Mouse (Mus musculus) liver, adult 2 months (tissue): ENCODE data around the gene Kdm2b. TPM values are rescaled to one million over a fixed set of nuclear protein-coding genes. Genes with fewer than 3 reads are reported as not detected.

Experiments used
- DNase-seq: peaks from one replicate; pipeline ENCODE4 v3.0.0-alpha.2; 2011; ENCODE audit warnings: low read depth, low spot score; ENCODE audit errors: extremely low read depth
- H3K27ac ChIP-seq: fragments of 200-500 bp; replicated peaks from 2 replicates; pipeline ENCODE4 v1.5.1; 2012; ENCODE audit warnings: low read depth, mild to moderate bottlenecking, control low read depth, inconsistent platforms, low read length; ENCODE audit not compliant: insufficient read depth
- H3K27me3 ChIP-seq: fragments of 200-500 bp; 2 replicates; pipeline ENCODE4 v1.6.1; 2012; ENCODE audit warnings: mild to moderate bottlenecking, moderate library complexity, low read length, inconsistent platforms; ENCODE audit not compliant: control insufficient read depth, insufficient read depth
- H3K36me3 ChIP-seq: fragments of 200-500 bp; 2 replicates; pipeline ENCODE4 v1.6.1; 2012; ENCODE audit warnings: low read length, inconsistent platforms; ENCODE audit not compliant: control insufficient read depth, insufficient read depth
- H3K4me1 ChIP-seq: fragments of 200-500 bp; 2 replicates; pipeline ENCODE4 v1.6.1; 2011; ENCODE audit warnings: low read length; ENCODE audit not compliant: control insufficient read depth, insufficient read depth
- H3K4me3 ChIP-seq: fragments of 200-500 bp; 2 replicates; pipeline ENCODE4 v1.5.1; 2011; ENCODE audit warnings: low read depth, mild to moderate bottlenecking, control low read depth, low read length, moderate library complexity; ENCODE audit not compliant: insufficient read depth
- H3K79me2 ChIP-seq: fragments of 200-500 bp; 2 replicates; pipeline ENCODE4 v1.6.1; 2012; ENCODE audit warnings: inconsistent platforms, mild to moderate bottlenecking, low read length, moderate library complexity; ENCODE audit not compliant: control insufficient read depth, insufficient read depth
- H3K9ac ChIP-seq: fragments of 200-500 bp; 2 replicates; pipeline ENCODE4 v1.6.1; 2012; ENCODE audit warnings: low read depth, mild to moderate bottlenecking, control low read depth, inconsistent platforms, low read length
- CTCF ChIP-seq: fragments of 200-500 bp; IDR thresholded peaks from 2 replicates; pipeline ENCODE4 v1.5.1; 2011; ENCODE audit warnings: low read depth, low read length, control low read depth
- POLR2A ChIP-seq: fragments of 200-500 bp; IDR thresholded peaks from 2 replicates; pipeline ENCODE4 v1.6.1; 2011; ENCODE audit warnings: low read length, control low read depth; ENCODE audit not compliant: insufficient read depth; ENCODE audit errors: extremely low read depth
- WGBS: fragments of 180-500 bp; shearing (Covaris S2); methylation state at CpG from one replicate; pipeline ENCODE4 v1.1.7; 2018; 5-methylcytosine and 5-hydroxymethylcytosine counted together
- polyA plus RNA-seq: library from polyadenylated mRNA; depleted of rRNA; stranded (reverse); fragments of >200 nt; gene quantifications from 2 replicates; pipeline ENCODE4 v1.2.3, GENCODE M21; 2012
- total RNA-seq: library from RNA; depleted of rRNA; stranded (reverse); fragments of >200 nt; gene quantifications from 2 replicates; pipeline ENCODE4 v1.2.3, GENCODE M21; 2014

Kdm2b gene
- total and polyA plus RNA-seq, 2 experiments: 3.0 to 7.1 TPM

DNA sequence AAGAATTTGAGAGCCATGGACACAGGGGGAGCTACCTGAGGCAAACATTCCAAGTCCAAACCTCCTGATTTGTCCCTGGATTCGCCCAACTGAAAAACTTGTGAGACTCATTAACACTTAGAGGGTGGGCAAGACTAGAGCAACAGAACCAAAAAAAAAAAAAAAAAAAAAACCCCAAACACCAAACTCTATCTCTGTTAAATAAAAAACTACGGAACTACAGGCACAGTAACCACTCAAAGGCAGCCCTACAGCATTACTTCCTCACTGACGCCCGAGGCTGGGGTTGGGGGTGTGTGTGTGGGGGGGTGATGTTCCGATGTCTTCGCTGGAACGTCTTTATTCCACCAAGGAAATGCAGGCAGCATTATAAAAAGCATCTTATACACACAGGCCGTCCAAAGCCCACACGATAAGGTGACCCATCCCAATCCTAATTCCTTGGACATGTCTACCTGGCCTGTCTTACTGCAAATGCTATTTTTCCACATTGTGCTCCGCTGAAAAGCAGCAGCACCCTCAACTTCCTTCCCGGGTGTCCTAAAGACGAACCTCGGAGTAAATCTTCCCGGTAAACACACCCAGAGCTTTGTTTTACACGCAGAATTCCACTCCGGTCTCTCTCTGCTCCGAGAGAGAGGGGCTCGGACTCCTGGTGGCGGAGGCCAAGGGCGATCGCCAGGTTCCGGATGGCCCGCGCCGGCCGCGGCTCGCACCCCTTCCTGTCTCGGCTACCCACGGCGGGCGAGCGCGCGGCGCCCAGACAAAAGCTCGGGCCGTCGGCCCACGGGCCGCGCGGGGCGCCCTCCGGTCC lies 90.5 kb downstream of the Kdm2b start:
- no peak for TF ChIP-seq CTCF
- no peak for TF ChIP-seq POLR2A
- H3K4me1 ChIP-seq: peaks cover 12% of the 10 kb centered on the region
- peak overlapping the region; percentile 99 for H3K9ac ChIP-seq
- no peak for DNase-seq
- H3K36me3 ChIP-seq: no peaks in the 10 kb centered on the region
- WGBS: 5% methylated on average over 43 of the region's 45 CpGs
- H3K4me3 ChIP-seq: peak overlapping the region; percentile 92
- no peak overlapping the region; the same call in 1 of the 2 replicates for H3K27ac ChIP-seq
- no peaks in the 10 kb centered on the region for H3K27me3 ChIP-seq
- peaks cover 6% of the 10 kb centered on the region; the same call in 1 of the 2 replicates for H3K79me2 ChIP-seq

DNA sequence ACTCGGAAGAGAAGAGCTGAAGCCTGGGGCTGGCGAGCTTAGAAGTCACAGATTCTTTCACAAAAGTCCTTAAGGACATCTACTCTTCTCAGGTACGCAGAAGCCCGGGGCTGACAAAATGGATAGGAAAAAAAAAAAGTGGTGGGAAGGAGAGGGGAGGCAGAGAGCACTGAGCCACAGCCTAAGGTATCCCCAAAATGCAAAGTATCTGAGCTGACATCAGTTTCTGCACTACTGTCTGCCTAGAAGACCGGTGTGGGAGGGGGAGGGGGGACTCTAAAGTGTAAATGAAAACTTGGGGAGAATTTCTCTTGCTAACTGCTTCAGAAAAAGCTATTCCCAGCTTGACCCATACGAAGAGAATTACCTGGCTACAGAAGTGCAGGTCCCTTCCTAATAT lies 91.5 kb downstream of the Kdm2b start:
- H3K9ac ChIP-seq: no peak overlapping the region

DNA sequence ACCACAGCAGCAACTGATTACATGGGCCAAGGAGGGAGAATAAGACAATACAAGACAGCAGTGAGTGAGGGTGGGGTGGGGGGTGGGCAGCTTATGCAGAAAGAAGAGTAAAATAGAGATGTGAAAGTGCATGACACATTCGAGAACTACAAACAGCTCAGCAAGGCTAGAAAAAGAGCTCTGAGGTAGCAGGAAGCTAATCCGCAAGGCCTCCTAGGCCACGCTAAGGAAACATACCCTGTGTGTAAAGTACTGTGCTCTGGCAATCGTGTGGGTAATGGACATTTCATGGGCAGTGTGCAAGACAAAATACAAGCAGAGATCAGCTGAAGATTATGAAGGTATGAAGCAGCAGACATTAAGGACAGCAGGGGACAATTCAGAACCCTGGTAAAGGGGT lies 94.8 kb downstream of the Kdm2b start:
- Histone ChIP-seq H3K79me2 (peaks cover 12% of the 10 kb centered on the region; the same call in 1 of the 2 replicates), H3K4me1 (peaks cover 7% of the 10 kb centered on the region), H3K27me3 (no peaks in the 10 kb centered on the region), H3K36me3 (no peaks in the 10 kb centered on the region), H3K4me3 (no peak overlapping the region), H3K27ac (no peak overlapping the region), H3K9ac (no peak overlapping the region)
- no peak for TF ChIP-seq POLR2A
- no peak for TF ChIP-seq CTCF
- WGBS: 67% methylated on average over 4 of the region's 4 CpGs
- DNase-seq: no peak

More for the DNA sequence above, 91.5 kb downstream of the Kdm2b start:
- no peak for DNase-seq
- Histone ChIP-seq H3K36me3 (no peaks in the 10 kb centered on the region), H3K27me3 (no peaks in the 10 kb centered on the region), H3K27ac (no peak overlapping the region), H3K4me3 (no peak overlapping the region), H3K79me2 (peaks cover 6% of the 10 kb centered on the region; the same call in 1 of the 2 replicates), H3K4me1 (peaks cover 12% of the 10 kb centered on the region)
- WGBS: 93% methylated on average over 6 of the region's 6 CpGs
- TF ChIP-seq POLR2A: no peak
- TF ChIP-seq CTCF: no peak

GRCm38 (mm10) chr5:122894007-122894637 lies 95.5 kb downstream of the Kdm2b start:
- H3K9ac ChIP-seq: no peak overlapping the region
- WGBS: 95% methylated on average over 5 of the region's 5 CpGs
- no peak overlapping the region for H3K27ac ChIP-seq
- H3K4me3 ChIP-seq: no peak overlapping the region
- no peaks in the 10 kb centered on the region for H3K36me3 ChIP-seq
- no peak for TF ChIP-seq POLR2A
- TF ChIP-seq CTCF: peak; percentile 59
- peaks cover 5% of the 10 kb centered on the region for H3K4me1 ChIP-seq
- H3K27me3 ChIP-seq: no peaks in the 10 kb centered on the region
- peak; percentile 36 for DNase-seq
- peaks cover 15% of the 10 kb centered on the region; the same call in 1 of the 2 replicates for H3K79me2 ChIP-seq

DNA sequence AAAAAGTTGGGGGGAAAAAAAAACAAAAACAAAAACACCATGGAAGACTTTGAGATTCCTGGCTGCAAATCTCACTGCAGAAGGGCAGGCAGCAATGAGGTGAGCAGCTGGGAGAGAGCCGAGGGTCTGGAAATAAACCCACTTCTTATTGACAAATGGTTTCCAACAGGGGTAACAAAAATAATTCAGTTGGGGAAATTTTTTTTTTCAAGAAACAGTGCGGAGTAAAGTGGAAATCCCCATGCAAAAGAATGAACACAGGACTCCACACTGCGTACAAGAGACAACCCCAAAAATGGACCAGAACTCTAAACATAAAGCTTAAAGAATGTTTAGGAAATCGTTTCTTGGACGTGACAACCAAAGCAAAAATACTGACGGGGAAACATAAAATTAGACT lies 96.4 kb downstream of the Kdm2b start:
- no peak for TF ChIP-seq POLR2A
- no peak for TF ChIP-seq CTCF
- Histone ChIP-seq H3K4me3 (no peak overlapping the region), H3K9ac (no peak overlapping the region), H3K79me2 (peaks cover 14% of the 10 kb centered on the region; the same call in 1 of the 2 replicates), H3K27me3 (no peaks in the 10 kb centered on the region), H3K4me1 (peaks cover 3% of the 10 kb centered on the region), H3K36me3 (no peaks in the 10 kb centered on the region), H3K27ac (no peak overlapping the region)
- DNase-seq: no peak
- 93% methylated on average over 6 of the region's 6 CpGs for WGBS
